Mouse (Mus musculus) ZHBTc4 (cell line): ENCODE results near the gene Erg.

Experiments used
- DNase-seq: peaks from one replicate; pipeline ENCODE4 v3.0.0-alpha.2; 2011; ENCODE audit warnings: low read depth, low spot score

The Erg gene

GRCm38 (mm10) chr16:95487606-95488351 lies 98.6 kb downstream of the Erg start:
- no peak for DNase-seq

DNA sequence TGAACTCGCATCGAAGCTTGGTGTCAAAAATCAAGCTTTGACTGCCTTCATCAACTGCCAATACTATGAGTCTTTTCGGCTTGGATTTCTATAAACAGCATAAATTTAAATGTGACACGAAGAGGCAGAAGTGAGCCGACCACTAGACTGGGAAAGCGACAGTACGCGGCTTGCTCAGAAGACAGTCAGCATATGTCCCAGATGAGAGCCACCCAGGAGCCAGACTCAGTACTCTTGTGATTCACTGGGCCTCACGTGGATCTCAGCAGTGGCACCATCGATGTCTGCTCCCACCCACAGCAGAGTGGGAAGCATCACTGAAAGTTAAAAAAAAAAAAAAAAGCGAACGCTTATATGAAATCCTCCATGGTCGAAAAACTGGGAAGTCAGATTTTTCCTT lies 105.2 kb downstream of the Erg start:
- DNase-seq = no peak

DNA sequence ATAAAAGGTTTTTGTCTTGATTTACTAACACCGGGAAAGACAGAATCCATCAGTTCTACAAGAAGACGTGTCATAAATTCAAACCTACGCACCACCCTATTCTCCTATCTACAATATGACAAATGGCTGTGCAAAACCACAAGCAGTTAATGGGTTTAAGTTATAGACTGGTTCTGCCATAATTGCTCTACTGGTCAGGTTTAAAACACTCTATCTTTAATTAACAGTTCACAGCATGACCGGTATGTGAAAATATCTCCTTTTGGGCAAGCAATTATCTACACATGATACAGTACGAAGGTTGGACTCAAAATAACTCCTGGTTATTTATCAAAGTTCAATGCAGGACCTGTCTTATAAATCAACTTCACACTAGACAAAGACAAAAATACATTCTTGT lies 107.8 kb downstream of the Erg start:
- DNase-seq = no peak

DNA sequence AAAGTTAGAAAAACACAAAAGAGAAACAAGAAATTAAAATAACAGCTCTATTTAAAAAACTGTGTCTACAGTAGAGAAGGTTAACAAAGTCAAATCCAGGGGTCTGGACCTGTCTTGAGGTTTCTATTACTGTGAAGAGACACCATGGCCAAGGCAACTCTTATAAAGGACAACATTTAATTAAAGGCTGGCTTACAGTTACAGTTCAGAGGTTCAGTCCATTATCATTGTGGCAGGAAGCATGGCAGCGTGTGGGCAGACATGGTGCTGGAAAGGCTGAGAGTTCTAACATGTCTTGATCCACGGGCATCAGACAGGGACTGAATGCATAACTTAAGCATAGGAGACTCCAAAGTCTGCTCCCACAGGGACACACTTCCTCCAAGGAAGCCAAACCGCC lies 111.4 kb downstream of the Erg start:
- no peak for DNase-seq

- DNase-seq = no peak
Observed at GRCm38 (mm10) chr16:95473946-95474345, 112.4 kb downstream of the Erg start.

- no peak for DNase-seq
Observed at GRCm38 (mm10) chr16:95472771-95473170, 113.6 kb downstream of the Erg start.

- DNase-seq = no peak
Observed at GRCm38 (mm10) chr16:95469262-95470139, 116.9 kb downstream of the Erg start.

- DNase-seq = no peak
Observed at GRCm38 (mm10) chr16:95467893-95468292, 118.5 kb downstream of the Erg start.

- peak; percentile 39 for DNase-seq
Observed at GRCm38 (mm10) chr16:95466548-95466947, 119.8 kb downstream of the Erg start.

DNA sequence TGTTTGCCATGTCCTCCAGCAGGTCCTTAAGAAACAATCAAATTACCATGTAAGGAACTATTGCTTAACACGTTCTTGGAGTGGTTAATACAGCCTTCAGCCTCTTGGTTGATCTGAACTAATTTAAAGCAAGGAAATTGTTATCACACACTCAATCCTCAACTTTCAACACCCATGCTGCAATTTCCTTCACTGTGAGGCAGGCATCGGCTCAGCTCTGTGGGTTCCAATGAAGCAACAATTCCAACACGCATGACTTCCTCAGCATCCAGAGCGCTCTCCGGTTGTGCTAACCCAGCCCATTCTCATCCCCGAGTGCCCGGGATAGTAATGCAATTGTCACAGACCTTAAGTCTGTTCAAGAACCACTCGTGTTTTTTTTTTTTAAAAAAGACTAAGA lies 121.8 kb downstream of the Erg start:
- no peak for DNase-seq

- no peak for DNase-seq
Observed at GRCm38 (mm10) chr16:95463796-95464195, 122.6 kb downstream of the Erg start.

GRCm38 (mm10) chr16:95461941-95462340 lies 124.5 kb downstream of the Erg start:
- DNase-seq = no peak

DNA sequence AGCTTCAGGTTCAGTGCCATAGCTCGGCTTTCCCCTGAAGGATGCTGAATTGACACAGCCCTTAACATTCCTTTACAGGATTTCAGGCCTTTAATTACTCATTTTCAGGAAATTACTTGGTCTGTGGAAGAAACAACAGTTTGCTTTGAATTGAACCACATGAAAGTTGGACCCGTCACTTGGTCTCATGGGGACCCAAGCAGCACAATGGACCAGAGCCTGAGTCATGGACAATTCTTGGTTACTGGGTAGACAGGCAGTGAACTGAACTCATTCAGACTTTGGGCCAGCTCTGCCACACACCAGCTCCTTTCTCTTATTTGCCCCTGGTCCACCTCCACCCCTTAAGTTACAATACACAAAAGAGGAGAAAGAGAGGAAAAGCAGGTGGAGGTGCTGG lies 126.1 kb downstream of the Erg start:
- DNase-seq = no peak

DNA sequence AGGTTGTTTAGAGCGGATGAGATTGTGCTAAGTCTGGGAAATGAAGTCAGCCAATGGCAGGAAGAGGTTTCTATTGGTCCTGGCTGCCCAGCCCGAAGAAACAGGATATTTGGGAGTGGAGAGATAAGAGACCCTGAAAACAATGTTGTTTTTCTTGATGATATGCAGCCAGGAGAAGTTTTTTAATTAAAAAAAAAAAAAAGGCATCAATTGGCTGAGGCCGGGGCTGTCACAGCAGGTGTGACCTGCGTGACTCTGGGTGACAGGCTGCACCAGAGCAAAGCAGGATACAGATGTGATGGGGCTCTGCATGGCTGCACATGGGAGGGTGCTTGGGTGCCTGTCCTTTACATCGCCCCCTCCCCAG lies 127.1 kb downstream of the Erg start:
- DNase-seq = no peak

DNA sequence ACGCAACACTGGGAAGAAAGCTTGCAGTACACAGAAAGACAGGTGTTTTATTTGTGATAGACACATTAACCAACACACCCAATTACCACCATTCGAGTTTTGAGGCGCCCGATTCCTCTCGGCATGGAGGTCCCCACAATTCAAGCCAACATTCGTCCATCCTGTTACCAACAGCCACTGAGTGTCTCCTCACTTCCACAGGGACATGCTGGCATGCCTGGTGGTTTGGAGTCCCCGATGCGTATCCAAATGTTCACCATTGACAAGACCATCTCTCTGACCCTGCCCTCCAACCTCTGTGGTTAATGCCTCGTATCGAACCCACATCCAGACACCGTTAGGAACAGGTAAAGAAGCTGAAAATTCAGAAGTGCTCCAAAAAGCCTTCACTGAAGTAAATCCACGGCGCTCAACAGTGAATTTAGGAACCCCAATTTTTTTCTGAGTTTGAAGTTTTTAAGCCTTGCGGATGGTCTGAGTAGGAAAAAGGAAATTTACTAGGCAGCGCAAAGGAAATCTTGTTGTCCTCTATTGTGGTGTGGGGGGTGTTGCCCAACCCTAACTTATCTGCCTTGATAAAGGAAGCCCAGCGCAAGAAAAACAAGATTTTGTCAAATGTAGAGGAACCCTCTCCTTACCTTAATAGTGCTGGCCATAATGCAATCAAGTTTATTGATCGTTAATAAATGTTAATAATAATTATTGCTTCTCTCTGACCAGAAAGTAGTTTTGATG lies 127.6 kb downstream of the Erg start:
- DNase-seq = no peak

DNA sequence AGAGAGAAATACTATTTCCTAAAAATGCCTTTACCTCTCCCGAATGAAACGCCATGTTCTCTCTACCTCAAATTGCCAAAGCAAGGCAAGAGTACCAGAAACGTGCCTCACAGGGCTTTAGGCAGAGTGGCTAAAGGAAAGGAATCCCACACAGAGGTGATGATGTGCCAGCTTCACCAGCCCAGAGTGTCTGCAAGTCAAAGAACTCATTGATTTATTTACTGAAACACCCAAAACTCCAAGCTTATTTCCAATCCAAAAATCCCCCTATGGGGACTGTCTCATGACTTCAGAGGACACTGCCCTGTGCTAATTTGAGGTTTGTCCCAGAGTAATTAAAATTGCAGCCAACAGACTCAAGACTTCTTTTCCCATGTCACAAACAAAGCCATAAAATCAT lies 129.4 kb downstream of the Erg start:
- no peak for DNase-seq

DNA sequence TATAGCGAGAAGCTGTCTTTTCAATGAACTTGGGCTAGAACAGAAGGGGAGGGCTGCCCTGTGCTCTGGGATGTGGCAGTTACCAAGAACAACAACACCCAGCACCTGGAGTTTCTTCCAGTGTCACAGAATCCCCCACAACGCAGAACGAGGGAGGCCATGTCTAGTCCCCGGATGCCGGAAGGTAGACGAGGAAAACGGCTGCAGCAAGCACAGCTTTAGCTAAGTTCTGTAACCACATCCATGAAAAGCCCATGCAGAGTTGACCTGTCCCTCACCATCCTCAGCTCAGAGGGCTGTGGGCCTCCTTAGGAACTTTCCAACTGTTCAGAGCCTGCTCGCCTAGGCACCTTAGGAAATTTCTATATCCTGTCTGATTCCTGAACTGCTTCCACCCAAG lies 130.5 kb downstream of the Erg start:
- no peak for DNase-seq

- no peak for DNase-seq
Observed at GRCm38 (mm10) chr16:95455461-95455860, 130.9 kb downstream of the Erg start.

DNA sequence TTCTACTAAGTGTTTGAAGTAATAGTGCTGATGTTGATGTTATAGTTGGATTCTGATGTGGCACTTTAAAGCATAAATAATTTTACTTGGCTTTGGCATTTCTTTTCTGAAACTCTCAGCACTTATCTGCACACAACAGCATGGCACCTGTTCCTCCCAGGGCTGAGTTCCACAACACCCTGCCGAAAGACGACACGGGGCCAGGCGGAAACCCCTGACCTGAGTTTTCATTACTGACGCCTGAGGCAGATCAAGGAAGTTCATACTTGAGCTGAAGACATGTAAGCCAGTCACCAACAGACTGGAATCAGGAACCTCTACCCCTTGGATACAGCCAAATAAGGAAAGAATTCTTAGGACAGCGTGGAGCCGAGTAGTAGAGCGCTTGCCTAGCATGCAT lies 134.0 kb downstream of the Erg start:
- no peak for DNase-seq

- peak; percentile 2 for DNase-seq
Observed at GRCm38 (mm10) chr16:95449361-95449725, 137.1 kb downstream of the Erg start.

DNA sequence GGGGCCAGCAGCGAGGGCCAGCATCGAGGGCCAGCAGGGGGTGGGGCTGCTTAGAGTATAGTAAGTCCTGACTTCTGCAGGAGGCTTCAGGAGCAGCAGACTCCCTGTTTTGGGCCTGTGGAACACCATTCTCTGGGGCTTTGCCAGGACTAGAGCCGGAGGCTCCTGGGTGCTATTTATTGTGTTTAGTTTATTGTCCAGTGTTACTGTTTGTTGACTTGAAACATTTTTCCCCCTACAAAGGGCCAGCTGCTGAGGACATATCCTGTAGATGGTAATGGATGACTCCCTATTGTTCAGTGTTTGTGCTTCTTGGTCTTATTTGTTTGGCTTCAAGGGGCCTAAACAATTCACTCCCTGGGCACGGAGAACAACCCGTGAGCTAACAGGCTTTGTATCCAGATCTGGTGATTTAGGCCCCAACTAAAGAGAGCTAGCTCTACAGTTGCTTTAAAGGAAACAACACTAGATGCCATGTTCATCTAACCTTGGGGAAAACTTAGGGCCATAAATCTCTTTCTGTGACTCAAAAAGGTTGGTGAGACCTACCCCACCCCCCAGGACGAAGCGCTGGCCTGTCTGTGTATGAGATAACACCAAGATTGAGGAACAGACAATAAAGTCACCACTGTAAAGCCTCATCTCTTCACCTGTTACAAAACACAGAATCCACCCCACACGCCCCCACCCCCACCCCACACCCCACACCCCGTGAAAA lies 137.6 kb downstream of the Erg start:
- DNase-seq = no peak

GRCm38 (mm10) chr16:95447896-95448295 lies 138.5 kb downstream of the Erg start:
- no peak for DNase-seq
